ENCODE assay signal across 24 mouse cellular contexts in the genomic region with DNA sequence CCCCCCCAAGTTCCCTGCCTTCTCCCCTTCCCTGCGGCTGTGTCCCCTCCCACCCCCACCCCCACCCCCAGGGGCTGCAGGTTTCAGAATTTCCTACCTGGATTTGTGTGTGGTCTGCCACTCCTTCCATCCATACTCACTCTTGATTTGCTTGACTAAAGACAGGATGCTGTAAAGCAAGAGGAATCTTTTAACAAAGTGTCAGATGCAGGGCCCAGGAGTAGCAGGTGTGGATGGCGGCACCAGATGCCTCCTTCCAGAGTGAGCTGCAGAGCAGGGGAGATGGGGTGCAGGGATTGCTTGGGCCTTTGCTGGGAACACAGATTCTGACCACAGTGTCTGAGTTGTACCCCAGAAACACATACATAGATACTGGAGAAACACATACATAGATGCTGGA. TPM values are rescaled to one million over a fixed set of nuclear protein-coding genes. Genes with fewer than 3 reads are reported as not detected.
"Had no signal": no experiment of that assay in that cellular context is flagged by ENCODE, and none has a peak within 500 bp of the region (broad histone marks: within the 10 kb centered on the region; RNA-seq: fewer than 3 reads in every experiment).

No protein-coding gene starts in this region.

- H3K27me3 ChIP-seq: neural tube, embryonic 12.5 days; neural tube, embryonic 13.5 days; neural tube, embryonic 15.5 days; stomach, embryonic 15.5 days had no signal

- H3K36me3 ChIP-seq: neural tube, embryonic 12.5 days; neural tube, embryonic 13.5 days; neural tube, embryonic 15.5 days; stomach, embryonic 15.5 days had no signal

- H3K9ac ChIP-seq: neural tube, embryonic 12.5 days; neural tube, embryonic 13.5 days; neural tube, embryonic 15.5 days; stomach, embryonic 15.5 days had no signal

- H3K9me3 ChIP-seq: neural tube, embryonic 12.5 days; neural tube, embryonic 13.5 days; neural tube, embryonic 15.5 days; stomach, embryonic 15.5 days had no signal

- H3K4me3 ChIP-seq: neural tube, embryonic 12.5 days; neural tube, embryonic 13.5 days; neural tube, embryonic 15.5 days; stomach, embryonic 15.5 days had no signal

- DNase-seq: retina, postnatal 1 day; right cerebral cortex, adult 18-20 months; right cerebral cortex, postnatal 14 days; right cerebral cortex, postnatal 25 days; right cerebral cortex, postnatal 4 days; spleen, adult 18-20 months; thymus, adult 18-20 months; thymus, adult 2 months; thymus, postnatal 14 days; thymus, postnatal 25 days; thymus, postnatal 36 days; thymus, postnatal 4 days had no signal

- H3K4me1 ChIP-seq: neural tube, embryonic 12.5 days; neural tube, embryonic 13.5 days; neural tube, embryonic 15.5 days; stomach, embryonic 15.5 days had no signal

- H3K27ac ChIP-seq: neural tube, embryonic 12.5 days; neural tube, embryonic 13.5 days; neural tube, embryonic 15.5 days; stomach, embryonic 15.5 days; stomach, postnatal 0 days had no signal

RNA-seq across cellular contexts. Expression of gene Tmem233, which starts 57.6 kb away (rescaled TPM):
- total RNA-seq: neutrophil, adult 5-6 weeks had no signal
- polyA plus RNA-seq: neural tube, embryonic 12.5 days; neural tube, embryonic 13.5 days; neural tube, embryonic 14.5 days; small intestine, adult 2 months; spleen, adult 2 months; stomach, embryonic 14.5 days; stomach, embryonic 15.5 days; stomach, postnatal 0 days; testis, adult 2 months; thymus, adult 2 months; thymus, postnatal 0 days had no signal
